Mouse (Mus musculus): Measurements from ENCODE around the gene Ate1.

- TF ChIP-seq GATA1 (IDR thresholded peaks at IDR 0.05; ENCODE audit: borderline replicate concordance, low read length) (no peak), FLI1 (IDR thresholded peaks at IDR 0.05; ENCODE audit: low read length) (no peak)
These were observed 145.9 kb downstream of the Ate1 start for GRCm38 (mm10) chr7:130374311-130374710.

Data from megakaryocyte, embryonic 14.5 days (primary cell).